Mouse (Mus musculus) retina, postnatal 1 day (tissue): Measurements from ENCODE around the gene Pdha1.

Experiments used
- DNase-seq: peaks from one replicate; pipeline ENCODE4 v3.0.0-alpha.2; 2012

The Pdha1 gene

DNA sequence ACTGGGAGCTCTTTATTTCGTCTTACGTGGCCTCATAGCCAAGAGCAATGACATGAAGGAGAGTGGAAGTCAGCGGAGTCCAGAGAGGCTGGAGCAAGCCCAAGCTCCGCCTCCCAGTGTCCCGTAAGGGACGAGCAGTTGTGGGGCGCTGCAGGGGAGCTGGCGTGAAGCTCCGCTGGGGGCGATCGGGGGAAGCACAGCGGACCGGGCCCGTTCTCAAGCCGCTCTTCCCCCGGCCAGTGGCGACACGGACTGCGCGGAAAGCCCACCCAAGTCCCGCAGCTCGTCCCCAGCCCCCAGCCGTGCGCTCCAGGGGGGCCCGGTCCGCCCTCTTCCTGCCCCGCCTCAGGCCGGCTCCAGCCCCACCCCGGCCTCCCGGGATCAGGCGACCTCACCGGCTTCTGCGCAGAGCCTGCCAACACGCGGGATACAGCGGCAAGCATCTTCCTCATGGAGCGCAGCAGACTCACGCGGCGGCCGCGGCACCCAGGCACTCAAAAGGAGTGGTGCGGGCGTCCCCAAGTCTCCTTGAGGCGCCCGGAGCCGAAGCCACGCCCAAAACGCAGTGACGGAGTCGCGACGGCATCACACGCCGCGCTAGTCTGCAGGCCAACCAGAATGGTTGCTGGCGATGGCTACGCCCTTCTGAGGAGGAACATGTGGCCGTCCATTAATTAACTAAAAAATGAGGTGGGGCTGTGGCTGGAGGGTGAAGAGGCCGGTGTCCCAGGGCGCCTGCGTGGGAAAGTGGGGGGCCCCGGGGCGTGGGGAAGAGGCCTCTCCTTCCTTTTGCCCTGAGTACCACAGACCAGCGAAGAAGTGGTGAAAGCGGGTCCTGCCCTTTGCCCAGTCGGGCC, at the start of gene Pdha1:
Pdha1 (minus strand) TSS at position 553 of the 857 bp plus-strand sequence.
- peak; percentile 90 for DNase-seq

DNA sequence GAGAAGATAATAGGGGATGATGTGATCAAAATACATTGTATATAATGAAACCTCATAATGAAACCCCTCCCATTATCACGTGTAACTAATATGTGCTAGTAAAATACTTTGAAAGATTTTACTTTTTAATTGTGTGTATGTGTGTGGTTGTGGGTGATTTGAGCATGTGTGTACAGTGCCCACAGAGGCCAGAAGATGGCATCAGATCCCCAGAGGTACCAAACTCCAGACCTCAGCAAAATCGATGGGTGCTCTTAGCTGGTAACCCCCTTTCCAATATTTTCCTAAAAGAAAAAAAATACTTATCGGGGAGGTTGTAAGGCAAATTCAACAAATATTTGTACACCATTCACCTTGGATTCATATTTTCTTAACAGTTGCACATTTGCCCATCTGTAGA, 40.8 kb upstream of the Pdha1 start:
- no peak for DNase-seq

DNA sequence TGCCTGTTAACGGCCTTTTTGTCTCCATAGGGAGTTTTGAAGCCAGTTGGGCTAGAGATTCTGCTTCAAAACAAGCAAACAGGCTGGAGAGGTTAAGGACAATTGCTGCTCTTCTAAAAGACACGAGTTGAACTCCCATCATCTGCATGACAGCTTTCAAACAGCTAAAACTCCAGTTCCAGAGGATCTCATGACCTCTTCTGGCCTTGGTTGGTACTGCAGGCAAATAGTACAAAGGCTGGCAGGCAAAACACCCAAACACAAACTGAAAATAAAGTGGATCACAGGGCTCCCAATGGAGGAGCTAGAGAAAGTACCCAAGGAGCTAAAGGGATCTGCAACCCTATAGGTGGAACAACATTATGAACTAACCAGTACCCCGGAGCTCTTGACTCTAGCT, 31.9 kb upstream of the Pdha1 start:
- peak; percentile 75 for DNase-seq

- DNase-seq = peak; percentile 10
Observed at GRCm38 (mm10) chrX:160166246-160166985, 28.2 kb upstream of the Pdha1 start.

DNA sequence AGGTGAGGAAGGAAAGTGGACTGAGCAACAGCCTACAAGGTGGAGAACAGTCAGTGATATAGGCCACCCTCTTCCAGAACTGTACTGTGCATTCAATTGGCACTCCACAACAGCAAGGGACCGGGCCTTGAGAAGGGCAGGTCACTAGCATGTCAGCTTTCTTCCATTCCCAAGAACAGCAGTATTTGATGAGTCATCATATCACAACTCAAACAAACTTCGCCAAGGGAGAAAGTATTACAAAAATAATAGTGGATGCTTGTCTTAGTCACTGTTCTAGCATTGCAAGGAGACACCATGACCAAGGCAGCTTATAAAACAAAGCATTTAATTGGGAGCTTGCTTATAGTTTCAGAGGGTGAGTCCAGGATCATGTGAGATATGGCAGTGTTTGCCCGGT, 26.0 kb upstream of the Pdha1 start:
- DNase-seq = no peak

- peak; percentile 15 for DNase-seq
Observed at GRCm38 (mm10) chrX:160153147-160153815, 15.1 kb upstream of the Pdha1 start.

DNA sequence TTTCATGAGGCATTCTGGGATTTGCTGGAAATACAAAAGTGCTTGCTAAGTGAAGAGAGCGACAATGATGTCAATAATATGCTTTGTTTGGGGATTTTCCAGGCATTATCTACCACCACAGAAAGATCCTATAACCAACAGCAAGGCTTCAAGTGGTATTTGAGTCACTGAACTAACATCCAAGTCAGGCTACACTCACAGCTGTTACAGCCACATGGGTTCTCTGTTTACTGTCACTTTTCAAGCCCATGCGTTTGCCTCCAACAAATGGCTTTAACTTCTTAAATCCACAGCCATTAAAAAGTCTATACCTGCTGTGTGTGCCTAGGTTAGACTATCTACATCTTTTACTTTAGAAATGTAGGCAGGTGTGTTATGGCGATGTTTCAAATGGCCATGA, 10.6 kb upstream of the Pdha1 start:
- no peak for DNase-seq

DNA sequence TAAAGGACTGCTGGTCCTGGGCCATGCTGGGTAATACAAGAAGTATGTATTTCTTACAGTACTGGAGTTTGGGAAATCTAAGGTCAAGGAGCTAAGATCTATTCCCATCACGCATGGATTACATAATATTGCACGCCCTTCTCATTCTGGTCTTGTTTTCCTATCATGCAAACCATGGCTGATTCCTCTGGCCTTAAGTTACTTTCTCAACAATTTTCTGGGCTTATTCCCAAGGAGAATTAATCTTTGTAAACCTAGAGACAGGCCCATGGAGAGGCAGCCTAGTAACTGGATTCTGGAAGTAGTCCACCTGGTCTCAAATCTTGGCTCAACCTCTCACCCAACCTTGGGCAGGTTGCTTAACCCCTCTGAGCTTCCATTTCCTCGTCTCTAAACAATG, 9.2 kb upstream of the Pdha1 start:
- DNase-seq = no peak

DNA sequence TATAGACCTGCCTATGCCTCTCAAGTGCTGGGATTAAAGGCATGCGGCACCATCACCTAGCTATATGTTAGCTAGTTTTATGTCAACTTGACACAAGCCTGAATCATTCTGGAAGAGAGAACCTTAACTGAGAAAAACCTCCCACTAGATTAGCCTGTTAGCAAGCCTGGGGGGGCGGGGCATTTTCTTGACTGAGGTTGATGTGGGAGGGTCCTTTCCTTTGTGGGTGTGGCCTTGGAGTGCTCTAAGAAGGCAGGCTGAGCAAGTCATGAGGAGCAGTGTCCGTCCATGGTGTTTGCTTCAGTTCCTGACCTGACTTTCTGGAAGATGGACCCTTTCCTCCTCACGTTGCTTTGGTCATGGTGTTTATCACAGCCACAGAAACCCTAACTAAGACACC, 8.6 kb upstream of the Pdha1 start:
- DNase-seq = no peak

- DNase-seq = no peak
Observed at GRCm38 (mm10) chrX:160137177-160137860, 894 bp downstream of the Pdha1 start.

DNA sequence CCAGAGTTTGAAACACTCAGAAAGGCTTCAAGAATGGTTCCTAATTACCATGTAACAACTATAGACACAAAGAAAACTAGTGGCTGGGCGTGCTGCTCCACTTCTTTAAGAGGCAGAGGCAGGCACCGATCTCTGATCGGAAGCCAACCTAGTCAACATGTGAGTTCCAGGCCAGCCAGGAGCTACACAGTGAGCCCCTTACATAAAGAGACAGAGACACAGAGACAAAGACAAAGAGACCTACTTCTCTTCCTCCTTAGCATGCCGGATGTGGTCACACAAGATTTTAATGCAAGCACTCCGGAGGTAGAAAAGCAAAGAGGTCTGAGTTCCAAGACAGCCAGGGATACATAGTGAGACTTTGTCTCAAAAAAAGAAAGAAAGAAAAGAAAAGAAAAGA, 2.1 kb downstream of the Pdha1 start:
- no peak for DNase-seq

GRCm38 (mm10) chrX:160135719-160136118, 2.5 kb downstream of the Pdha1 start:
- DNase-seq = no peak

DNA sequence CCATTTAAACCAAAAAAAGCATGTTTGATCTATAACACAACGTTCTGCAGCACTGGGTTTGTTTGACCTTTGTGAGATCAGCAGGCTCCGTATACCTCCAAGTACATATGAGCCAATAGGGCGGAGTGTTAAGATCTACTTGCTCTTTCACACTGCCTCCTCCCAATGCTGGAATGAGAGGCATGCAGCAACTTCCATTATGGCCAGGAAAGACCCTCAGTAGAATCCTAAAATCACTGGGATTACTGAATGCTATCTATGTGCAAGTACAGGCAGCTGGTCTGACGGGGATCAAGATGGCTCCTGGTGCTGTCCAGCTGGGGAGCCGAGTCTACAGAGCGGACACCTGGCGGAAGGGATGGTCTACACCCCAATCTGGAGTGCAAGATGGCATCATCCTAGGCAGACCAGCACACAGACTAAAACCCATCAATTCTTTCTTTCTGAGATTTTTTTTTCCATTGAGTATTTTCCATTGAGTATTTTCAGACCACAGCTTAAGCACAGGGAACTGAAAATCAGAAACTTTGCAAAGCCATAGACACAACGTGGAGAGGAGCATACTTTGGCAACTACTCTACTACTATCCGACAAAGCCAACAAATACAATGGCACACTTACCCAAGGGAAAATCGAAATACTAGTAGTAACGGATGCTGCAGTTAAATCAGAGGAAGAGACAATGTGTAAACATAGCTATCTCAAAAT, 3.9 kb downstream of the Pdha1 start:
- no peak for DNase-seq

DNA sequence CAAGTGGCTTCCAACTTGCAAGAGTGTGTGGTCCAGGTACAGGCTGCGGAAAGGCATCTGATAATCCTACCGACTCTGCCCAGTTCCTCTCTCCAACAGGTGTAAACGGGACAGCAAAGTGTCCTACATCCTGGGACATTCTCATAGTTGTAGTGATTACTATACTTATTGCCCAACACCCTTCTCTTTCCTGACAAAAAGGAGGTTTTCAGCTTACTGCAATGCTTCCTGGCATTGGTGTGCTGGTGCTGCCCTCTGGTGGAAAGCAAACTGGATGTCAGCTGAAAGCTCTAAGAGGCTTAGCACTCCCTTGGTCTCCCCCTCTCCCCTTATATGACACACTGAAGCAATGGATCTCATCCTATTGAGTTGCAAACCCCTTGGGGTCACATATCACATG, 21.6 kb downstream of the Pdha1 start:
- DNase-seq = peak; percentile 62

DNA sequence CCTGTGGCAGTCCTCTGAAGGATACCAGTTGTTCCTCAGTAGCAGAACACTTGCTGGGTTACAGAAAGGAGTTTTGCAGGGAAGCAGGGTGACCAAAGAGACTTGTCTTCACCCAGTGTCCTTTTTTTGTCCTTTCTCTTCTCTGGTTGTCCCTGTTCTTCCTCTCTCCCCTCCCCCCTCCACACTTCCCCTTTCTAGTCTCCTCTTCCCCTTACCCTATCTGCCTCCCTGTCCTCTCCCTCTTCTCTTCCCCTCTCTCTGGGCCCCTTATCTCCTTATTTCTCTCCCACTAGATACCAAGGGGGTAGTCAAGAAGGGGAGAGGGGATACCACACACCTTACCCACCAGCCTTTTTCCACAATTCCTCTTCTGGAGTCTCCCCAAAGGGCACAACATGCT, 22.1 kb downstream of the Pdha1 start:
- no peak for DNase-seq

GRCm38 (mm10) chrX:160113777-160114176, 24.4 kb downstream of the Pdha1 start:
- no peak for DNase-seq

- DNase-seq = no peak
Observed at GRCm38 (mm10) chrX:160107817-160108216, 30.4 kb downstream of the Pdha1 start.

GRCm38 (mm10) chrX:160091973-160092372, 46.2 kb downstream of the Pdha1 start:
- DNase-seq = no peak
